Mouse (Mus musculus): ENCODE measurements around the gene Dusp10. TPM values are rescaled to one million over a fixed set of nuclear protein-coding genes. Genes with fewer than 3 reads are reported as not detected.
A peak's percentile ranks its signal among the peaks of the same experiment; 100 is the strongest.

Dusp10 gene
- polyA plus RNA-seq, 1 experiment from 2014 or later: 11.1 TPM

- no peak for ATAC-seq (ENCODE audit: insufficient read depth, low FRiP score)
- Histone ChIP-seq H3K27ac (ENCODE audit: low read length) (no peak overlapping the region), H3K36me3 (ENCODE audit: control insufficient read depth, insufficient read depth, low read length) (no peaks in the 10 kb centered on the region), H3K4me1 (ENCODE audit: control insufficient read depth, insufficient read depth, low read length) (no peaks in the 10 kb centered on the region), H3K4me2 (ENCODE audit: low read depth, low read length) (no peak overlapping the region), H3K4me3 (replicated peaks; ENCODE audit: low read length) (no peak overlapping the region), H3K9ac (ENCODE audit: low read length) (no peak overlapping the region), H3K9me3 (replicated peaks; ENCODE audit: control insufficient read depth, low read length) (no peaks in the 10 kb centered on the region), H3K27me3 (ENCODE audit: control insufficient read depth, insufficient read depth, low read length) (no peaks in the 10 kb centered on the region)
- 57% methylated on average over 2 of the region's 2 CpGs for WGBS
Observed at GRCm38 (mm10) chr1:184023971-184024370, 10.9 kb downstream of the Dusp10 start.

- 87% methylated on average over 2 of the region's 2 CpGs for WGBS
Observed at GRCm38 (mm10) chr1:184024631-184025030, 11.5 kb downstream of the Dusp10 start.

GRCm38 (mm10) chr1:184025079-184025478 lies 12.0 kb downstream of the Dusp10 start:
- no peak overlapping the region for H3K9ac ChIP-seq (ENCODE audit: low read length)
- no peak overlapping the region for H3K27ac ChIP-seq (ENCODE audit: low read length)
- ATAC-seq (ENCODE audit: insufficient read depth, low FRiP score): no peak
- WGBS: 95% methylated on average over 5 of the region's 5 CpGs
- no peaks in the 10 kb centered on the region for H3K9me3 ChIP-seq (replicated peaks; ENCODE audit: control insufficient read depth, low read length)
- H3K4me1 ChIP-seq (ENCODE audit: control insufficient read depth, insufficient read depth, low read length): no peaks in the 10 kb centered on the region
- H3K4me2 ChIP-seq (ENCODE audit: low read depth, low read length): no peak overlapping the region
- H3K27me3 ChIP-seq (ENCODE audit: control insufficient read depth, insufficient read depth, low read length): no peaks in the 10 kb centered on the region
- H3K4me3 ChIP-seq (replicated peaks; ENCODE audit: low read length): no peak overlapping the region
- H3K36me3 ChIP-seq (ENCODE audit: control insufficient read depth, insufficient read depth, low read length): no peaks in the 10 kb centered on the region

More at GRCm38 (mm10) chr1:184024631-184025030, 11.5 kb downstream of the Dusp10 start:
- Histone ChIP-seq H3K4me2 (ENCODE audit: low read depth, low read length) (no peak overlapping the region), H3K4me1 (ENCODE audit: control insufficient read depth, insufficient read depth, low read length) (no peaks in the 10 kb centered on the region), H3K27me3 (ENCODE audit: control insufficient read depth, insufficient read depth, low read length) (no peaks in the 10 kb centered on the region), H3K36me3 (ENCODE audit: control insufficient read depth, insufficient read depth, low read length) (no peaks in the 10 kb centered on the region), H3K4me3 (replicated peaks; ENCODE audit: low read length) (no peak overlapping the region), H3K9ac (ENCODE audit: low read length) (no peak overlapping the region), H3K9me3 (replicated peaks; ENCODE audit: control insufficient read depth, low read length) (no peaks in the 10 kb centered on the region), H3K27ac (ENCODE audit: low read length) (no peak overlapping the region)
- ATAC-seq (ENCODE audit: insufficient read depth, low FRiP score): no peak

DNA sequence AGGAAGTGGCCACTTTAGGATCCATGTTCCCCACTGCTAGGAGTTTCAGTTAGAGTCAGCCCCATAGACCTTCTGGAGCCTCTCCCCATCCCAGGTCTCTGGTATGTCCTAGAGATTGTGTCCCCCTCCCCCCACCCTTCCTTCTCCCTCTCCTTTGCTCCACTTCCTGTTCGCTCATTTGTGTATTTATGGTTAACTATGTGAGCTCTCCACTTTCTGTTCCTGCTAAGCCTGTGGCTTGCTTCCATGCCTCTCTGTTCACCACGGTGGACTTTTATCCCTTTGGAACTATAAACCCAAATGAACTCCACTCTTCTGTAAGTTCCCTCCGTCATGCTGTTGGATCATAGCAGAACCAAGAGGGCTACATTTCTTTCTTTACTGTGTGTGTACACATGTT lies 13.9 kb downstream of the Dusp10 start:
- ATAC-seq (ENCODE audit: insufficient read depth, low FRiP score): no peak
- no peaks in the 10 kb centered on the region for H3K27me3 ChIP-seq (ENCODE audit: control insufficient read depth, insufficient read depth, low read length)
- no peaks in the 10 kb centered on the region for H3K9me3 ChIP-seq (replicated peaks; ENCODE audit: control insufficient read depth, low read length)
- H3K4me3 ChIP-seq (replicated peaks; ENCODE audit: low read length): no peak overlapping the region
- no peak overlapping the region for H3K4me2 ChIP-seq (ENCODE audit: low read depth, low read length)
- no peaks in the 10 kb centered on the region for H3K36me3 ChIP-seq (ENCODE audit: control insufficient read depth, insufficient read depth, low read length)
- no peak overlapping the region for H3K9ac ChIP-seq (ENCODE audit: low read length)
- H3K27ac ChIP-seq (ENCODE audit: low read length): no peak overlapping the region
- H3K4me1 ChIP-seq (ENCODE audit: control insufficient read depth, insufficient read depth, low read length): no peaks in the 10 kb centered on the region
- WGBS: 87% methylated on average over 3 of the region's 3 CpGs

- WGBS: 90% methylated on average over 8 of the region's 8 CpGs
- H3K4me2 ChIP-seq (ENCODE audit: low read depth, low read length): no peak overlapping the region
Observed at GRCm38 (mm10) chr1:184030070-184030802, 17.1 kb downstream of the Dusp10 start.

GRCm38 (mm10) chr1:184032682-184033389 lies 19.7 kb downstream of the Dusp10 start:
- WGBS: 27% methylated on average over 19 of the region's 19 CpGs
- Histone ChIP-seq H3K4me3 (replicated peaks; ENCODE audit: low read length) (peak overlapping the region; percentile 79), H3K9me3 (replicated peaks; ENCODE audit: control insufficient read depth, low read length) (no peaks in the 10 kb centered on the region), H3K27ac (ENCODE audit: low read length) (peak overlapping the region; percentile 95), H3K4me1 (ENCODE audit: control insufficient read depth, insufficient read depth, low read length) (peaks cover 4% of the 10 kb centered on the region; the same call in 1 of the 2 replicates), H3K9ac (ENCODE audit: low read length) (peak overlapping the region; percentile 97), H3K27me3 (ENCODE audit: control insufficient read depth, insufficient read depth, low read length) (no peaks in the 10 kb centered on the region), H3K4me2 (ENCODE audit: low read depth, low read length) (peak overlapping the region; percentile 81), H3K36me3 (ENCODE audit: control insufficient read depth, insufficient read depth, low read length) (no peaks in the 10 kb centered on the region)
- ATAC-seq (ENCODE audit: insufficient read depth, low FRiP score): no peak

More at GRCm38 (mm10) chr1:184030070-184030802, 17.1 kb downstream of the Dusp10 start:
- Histone ChIP-seq H3K9ac (ENCODE audit: low read length) (no peak overlapping the region), H3K4me1 (ENCODE audit: control insufficient read depth, insufficient read depth, low read length) (no peaks in the 10 kb centered on the region), H3K9me3 (replicated peaks; ENCODE audit: control insufficient read depth, low read length) (no peaks in the 10 kb centered on the region), H3K27ac (ENCODE audit: low read length) (no peak overlapping the region), H3K4me3 (replicated peaks; ENCODE audit: low read length) (no peak overlapping the region), H3K36me3 (ENCODE audit: control insufficient read depth, insufficient read depth, low read length) (no peaks in the 10 kb centered on the region), H3K27me3 (ENCODE audit: control insufficient read depth, insufficient read depth, low read length) (no peaks in the 10 kb centered on the region)
- ATAC-seq (ENCODE audit: insufficient read depth, low FRiP score): no peak

GRCm38 (mm10) chr1:184033390-184034010 lies 20.4 kb downstream of the Dusp10 start:
- Histone ChIP-seq H3K36me3 (ENCODE audit: control insufficient read depth, insufficient read depth, low read length) (no peaks in the 10 kb centered on the region), H3K9me3 (replicated peaks; ENCODE audit: control insufficient read depth, low read length) (no peaks in the 10 kb centered on the region), H3K27me3 (ENCODE audit: control insufficient read depth, insufficient read depth, low read length) (no peaks in the 10 kb centered on the region), H3K4me2 (ENCODE audit: low read depth, low read length) (peak overlapping the region; percentile 81), H3K4me1 (ENCODE audit: control insufficient read depth, insufficient read depth, low read length) (peaks cover 4% of the 10 kb centered on the region; the same call in 1 of the 2 replicates), H3K9ac (ENCODE audit: low read length) (peak overlapping the region; percentile 97), H3K4me3 (replicated peaks; ENCODE audit: low read length) (peak overlapping the region; percentile 79), H3K27ac (ENCODE audit: low read length) (peak overlapping the region; percentile 95)
- under 1% methylated on average over 63 of the region's 63 CpGs for WGBS
- ATAC-seq (ENCODE audit: insufficient read depth, low FRiP score): peak; percentile 77

DNA sequence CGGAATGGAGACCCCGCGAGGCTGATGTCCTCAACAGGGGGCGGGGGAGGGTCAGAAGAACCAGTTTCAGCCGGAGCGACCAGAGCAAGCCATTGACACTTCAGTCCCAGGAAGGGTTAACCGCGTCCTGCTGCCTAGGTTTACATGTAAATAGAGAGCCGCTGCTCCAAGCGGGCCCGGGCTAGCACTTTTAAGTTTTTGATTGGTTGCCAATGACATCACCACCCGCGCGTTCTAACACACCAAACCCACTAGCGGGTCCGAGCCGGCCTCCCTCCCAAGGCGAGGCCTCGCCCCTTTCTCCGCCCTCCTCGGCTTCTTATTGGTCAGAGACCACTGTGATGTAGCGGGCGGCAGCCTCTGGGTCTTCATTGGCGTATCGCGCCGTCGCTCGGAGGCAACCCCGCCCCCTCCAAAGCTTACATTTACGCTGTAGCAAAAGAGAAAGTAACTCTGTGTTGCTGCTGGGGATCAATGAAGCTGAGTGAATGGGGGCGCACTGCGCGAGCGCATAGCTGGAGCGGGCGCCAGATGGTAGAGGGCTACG lies 21.0 kb downstream of the Dusp10 start, which contains the start of gene 1700056E22Rik:
Gene 1700056E22Rik (minus strand): TSS at position 291 of the 547 bp plus-strand sequence.
- Histone ChIP-seq H3K27me3 (ENCODE audit: control insufficient read depth, insufficient read depth, low read length) (no peaks in the 10 kb centered on the region), H3K9me3 (replicated peaks; ENCODE audit: control insufficient read depth, low read length) (no peaks in the 10 kb centered on the region), H3K4me3 (replicated peaks; ENCODE audit: low read length) (peak within 1 kb of the TSS; percentile 79), H3K36me3 (ENCODE audit: control insufficient read depth, insufficient read depth, low read length) (no peaks in the 10 kb centered on the region), H3K4me2 (ENCODE audit: low read depth, low read length) (peak within 1 kb of the TSS; percentile 81), H3K4me1 (ENCODE audit: control insufficient read depth, insufficient read depth, low read length) (peaks cover 4% of the 10 kb centered on the region; the same call in 1 of the 2 replicates), H3K27ac (ENCODE audit: low read length) (peak within 1 kb of the TSS; percentile 95), H3K9ac (ENCODE audit: low read length) (peak within 1 kb of the TSS; percentile 97)
- peak; percentile 99 for ATAC-seq (ENCODE audit: insufficient read depth, low FRiP score)
- WGBS: under 1% methylated on average over 38 of the region's 38 CpGs
